Mouse (Mus musculus) T-cell, adult 2 months (primary cell): Measurements from ENCODE around the gene Sept3.

Experiments
- DNase-seq: peaks from one replicate; pipeline ENCODE4 v3.0.0; 2022; ENCODE audit warnings: low spot score

Gene Sept3

GRCm38 (mm10) chr15:82340414-82341035 is 65.8 kb downstream of the Sept3 start:
- DNase-seq = no peak

GRCm38 (mm10) chr15:82341036-82341501 is 66.4 kb downstream of the Sept3 start:
- DNase-seq = no peak

DNA sequence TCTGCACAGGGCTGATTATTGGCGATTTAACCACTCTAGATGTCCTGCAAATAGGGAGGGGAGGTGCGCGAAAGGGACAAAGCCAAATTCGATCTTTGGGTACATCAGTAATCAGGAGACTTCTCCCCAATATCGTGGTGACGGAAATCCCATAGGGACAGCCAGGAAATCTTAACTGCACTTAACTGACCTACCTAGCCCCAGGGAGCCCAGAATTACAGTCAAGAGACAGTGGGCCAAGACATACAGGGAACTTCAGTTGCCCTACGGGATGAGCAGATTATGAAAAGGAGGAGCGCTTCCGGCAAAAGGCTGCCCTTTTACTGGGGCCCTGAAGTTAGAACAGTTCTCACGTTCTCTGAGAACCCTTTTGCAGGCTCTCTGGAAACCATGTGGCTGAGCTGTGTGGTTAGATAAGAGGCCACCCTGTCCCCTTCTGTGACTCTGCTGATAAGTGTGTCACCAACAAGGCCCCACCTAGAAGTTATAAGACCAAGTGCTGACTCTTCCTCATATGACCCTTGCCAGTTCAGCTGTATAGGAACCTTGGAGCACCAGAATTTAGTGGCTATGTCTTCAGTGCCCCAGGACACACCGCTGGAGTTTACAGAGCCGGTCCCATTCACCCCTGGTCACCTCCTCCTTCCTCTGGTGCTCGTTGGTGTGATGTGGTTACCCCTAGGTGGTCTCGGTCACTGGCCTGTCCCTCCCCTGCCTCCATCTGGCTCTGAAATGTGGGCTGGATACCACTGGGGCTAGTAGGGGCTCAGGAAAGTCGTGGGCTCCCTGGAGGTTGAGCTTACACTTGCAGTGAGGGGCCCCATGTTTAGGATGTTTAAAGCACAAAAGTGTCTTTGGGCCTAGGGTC is 67.2 kb downstream of the Sept3 start:
- DNase-seq = no peak

DNA sequence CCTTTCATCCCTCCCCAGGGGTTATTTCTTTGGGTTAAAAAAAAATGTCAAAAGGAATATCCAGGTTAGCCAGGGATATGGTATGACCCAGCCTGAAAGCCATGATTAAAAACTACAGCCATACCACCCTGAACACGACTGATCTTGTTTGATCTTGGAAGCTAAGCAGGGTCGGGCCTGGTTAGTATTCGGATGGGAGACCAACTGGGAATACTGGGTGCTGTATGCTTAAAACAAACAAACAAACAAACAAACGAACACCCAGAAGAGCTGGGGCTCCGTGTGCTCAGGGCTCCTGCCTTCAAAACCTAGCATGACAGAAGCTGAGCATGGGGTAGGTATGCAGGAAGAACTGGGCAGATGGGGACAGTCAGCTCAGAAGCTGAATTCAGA is 67.8 kb downstream of the Sept3 start:
- DNase-seq = no peak

DNA sequence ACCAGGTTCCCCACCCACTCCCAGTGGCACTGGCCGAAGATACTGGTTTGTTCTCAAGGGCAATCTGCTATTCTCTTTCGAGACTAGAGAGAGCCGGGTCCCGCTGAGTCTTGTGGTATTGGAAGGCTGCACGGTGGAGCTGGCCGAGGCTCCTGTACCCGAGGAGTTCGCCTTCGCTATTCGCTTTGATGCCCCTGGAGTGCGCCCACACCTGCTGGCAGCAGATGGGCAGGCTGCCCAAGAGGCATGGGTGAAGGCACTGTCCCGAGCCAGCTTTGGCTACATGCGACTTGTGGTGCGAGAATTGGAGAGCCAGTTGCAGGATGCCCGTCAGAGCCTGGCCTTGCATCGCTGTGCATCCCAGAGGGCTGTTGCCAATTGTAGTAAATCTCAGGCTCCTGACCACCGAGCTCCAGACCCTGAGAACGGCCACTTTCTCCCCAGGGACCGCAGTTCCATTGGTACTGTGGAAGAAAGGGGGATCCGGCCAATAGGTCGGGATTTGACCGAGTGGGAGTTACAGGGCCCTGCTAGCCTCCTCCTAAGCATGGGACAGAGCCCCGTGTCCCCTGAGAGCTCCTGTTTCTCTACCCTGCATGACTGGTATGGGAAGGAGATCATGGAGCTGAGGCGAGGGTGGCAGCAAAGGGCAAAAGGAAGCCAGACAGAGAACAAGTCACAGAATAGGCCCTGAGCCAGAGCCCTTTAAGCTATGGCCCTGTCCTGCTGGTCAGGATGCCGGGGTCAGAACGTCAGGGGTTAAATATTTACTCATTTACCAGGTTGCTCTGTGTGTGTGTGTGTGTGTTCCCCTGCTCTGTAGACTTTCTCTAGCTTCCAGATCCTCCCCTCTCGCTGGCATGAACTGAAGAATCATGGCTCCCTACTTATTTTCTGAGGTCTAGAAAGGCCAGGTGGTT is 68.9 kb downstream of the Sept3 start:
- DNase-seq = no peak
